Mouse (Mus musculus) embryonic facial prominence, embryonic 12.5 days (tissue): ENCODE measurements around the gene Tead4. TPM values are rescaled to one million over a fixed set of nuclear protein-coding genes. Genes with fewer than 3 reads are reported as not detected.

ENCODE experiments used
- ATAC-seq: fragments of 200-750 bp; cut with Nextera tagmentation; 2 replicates; pipeline ENCODE4 v1.8.0; 2017; ENCODE audit not compliant: insufficient number of reproducible peaks, insufficient read depth, low FRiP score, low TSS enrichment
- H3K27ac ChIP-seq: fragments of 300-500 bp; sonication (generic); 2 replicates; pipeline ENCODE4 v1.5.1; 2016; ENCODE audit warnings: mild to moderate bottlenecking
- H3K27me3 ChIP-seq: fragments of 300-500 bp; sonication (generic); 2 replicates; pipeline ENCODE4 v1.6.1; 2016; ENCODE audit warnings: mild to moderate bottlenecking, moderate library complexity
- H3K36me3 ChIP-seq: fragments of 300-500 bp; sonication (generic); 2 replicates; pipeline ENCODE4 v1.6.1; 2016; ENCODE audit warnings: mild to moderate bottlenecking
- H3K4me1 ChIP-seq: fragments of 300-500 bp; sonication (generic); 2 replicates; pipeline ENCODE4 v1.6.1; 2016
- H3K4me2 ChIP-seq: fragments of 300-500 bp; sonication (generic); replicated peaks from 2 replicates; pipeline ENCODE4 v1.6.1; 2016; ENCODE audit warnings: mild to moderate bottlenecking, moderate library complexity
- H3K4me3 ChIP-seq: fragments of 300-500 bp; sonication (generic); 2 replicates; pipeline ENCODE4 v1.5.1; 2016; ENCODE audit warnings: mild to moderate bottlenecking
- H3K9ac ChIP-seq: fragments of 300-500 bp; sonication (generic); 2 replicates; pipeline ENCODE4 v1.6.1; 2016; ENCODE audit warnings: mild to moderate bottlenecking, moderate library complexity
- H3K9me3 ChIP-seq: fragments of 300-500 bp; sonication (generic); 2 replicates; pipeline ENCODE4 v1.6.1; 2016; ENCODE audit warnings: mild to moderate bottlenecking, moderate library complexity
- WGBS: fragments of 180-500 bp; shearing (Covaris S2); methylation state at CpG from one replicate; pipeline ENCODE4 v1.1.7; 2016; 5-methylcytosine and 5-hydroxymethylcytosine counted together
- polyA plus RNA-seq: library from polyadenylated mRNA; unstranded; fragments of >200 nt; fragmentation: Nextera tagmentation; extraction: Ambion mirVana; gene quantifications from 2 replicates; pipeline ENCODE4 v1.2.1, GENCODE M21; 2016

Tead4 gene
- polyA plus RNA-seq, 1 experiment from 2014 or later, result 3.6 TPM

GRCm38 (mm10) chr6:128285792-128286430 is 14.7 kb downstream of the Tead4 start:
- WGBS, result 10% methylated on average over 16 of the region's 16 CpGs
- peak overlapping the region; percentile 52 for H3K4me2 ChIP-seq
- H3K4me1 ChIP-seq, result peaks cover 12% of the 10 kb centered on the region
- 0 out of 2 replicates have a peak overlapping the region, but pooled peaks have one; percentile 2 for H3K27ac ChIP-seq
- no peaks in the 10 kb centered on the region for H3K27me3 ChIP-seq
- H3K4me3 ChIP-seq, result peak overlapping the region; percentile 16; the same call in 1 of the 2 replicates
- peak; percentile 61 for ATAC-seq
- H3K36me3 ChIP-seq, result no peaks in the 10 kb centered on the region
- H3K9ac ChIP-seq, result peak overlapping the region; percentile 39; the same call in 1 of the 2 replicates
- H3K9me3 ChIP-seq, result no peaks in the 10 kb centered on the region

DNA sequence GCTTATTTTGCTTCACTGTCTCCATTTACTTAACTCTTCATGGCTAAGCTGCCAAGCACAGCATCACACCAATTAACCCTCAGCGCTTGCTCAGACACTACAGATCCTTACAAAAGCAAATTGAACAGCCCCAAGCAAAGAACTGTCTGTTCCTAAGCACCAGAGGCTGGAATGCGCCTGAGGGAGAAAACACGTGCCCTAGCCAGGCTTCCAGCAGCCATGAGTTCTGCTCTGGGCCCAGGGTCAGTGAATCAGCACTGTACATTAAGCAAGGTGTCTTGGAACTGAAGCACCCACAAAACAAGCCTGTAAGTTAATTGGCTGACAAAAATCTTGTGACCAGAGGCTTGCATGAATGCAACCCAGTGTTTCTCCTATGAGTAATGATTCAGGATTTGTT is 18.5 kb downstream of the Tead4 start:
- no peak overlapping the region for H3K4me2 ChIP-seq
- H3K9ac ChIP-seq, result no peak overlapping the region
- H3K9me3 ChIP-seq, result no peaks in the 10 kb centered on the region
- H3K4me1 ChIP-seq, result peaks cover 16% of the 10 kb centered on the region
- H3K27ac ChIP-seq, result no peak overlapping the region
- 26% methylated on average over 3 of the region's 3 CpGs for WGBS
- H3K27me3 ChIP-seq, result no peaks in the 10 kb centered on the region
- H3K4me3 ChIP-seq, result no peak overlapping the region
- ATAC-seq, result no peak
- H3K36me3 ChIP-seq, result no peaks in the 10 kb centered on the region

- no peaks in the 10 kb centered on the region for H3K9me3 ChIP-seq
- 59% methylated on average over 14 of the region's 14 CpGs for WGBS
- H3K9ac ChIP-seq, result no peak overlapping the region
- no peaks in the 10 kb centered on the region for H3K27me3 ChIP-seq
- H3K4me3 ChIP-seq, result no peak overlapping the region
- H3K4me2 ChIP-seq, result no peak overlapping the region
- H3K27ac ChIP-seq, result no peak overlapping the region
- no peak for ATAC-seq
- H3K4me1 ChIP-seq, result peaks cover 6% of the 10 kb centered on the region
- no peaks in the 10 kb centered on the region for H3K36me3 ChIP-seq
Observed at GRCm38 (mm10) chr6:128280472-128281145, 20.0 kb downstream of the Tead4 start.

GRCm38 (mm10) chr6:128279608-128280007 is 21.0 kb downstream of the Tead4 start:
- WGBS, result 27% methylated on average over 5 of the region's 5 CpGs
- ATAC-seq, result no peak; the same call in 1 of the 2 replicates
- H3K9ac ChIP-seq, result no peak overlapping the region
- 0 out of 2 replicates have a peak, but pooled peaks cover 3% of the 10 kb centered on the region for H3K4me1 ChIP-seq
- H3K36me3 ChIP-seq, result no peaks in the 10 kb centered on the region
- H3K27ac ChIP-seq, result no peak overlapping the region
- no peak overlapping the region for H3K4me2 ChIP-seq
- no peaks in the 10 kb centered on the region for H3K9me3 ChIP-seq
- no peak overlapping the region for H3K4me3 ChIP-seq
- no peaks in the 10 kb centered on the region for H3K27me3 ChIP-seq

DNA sequence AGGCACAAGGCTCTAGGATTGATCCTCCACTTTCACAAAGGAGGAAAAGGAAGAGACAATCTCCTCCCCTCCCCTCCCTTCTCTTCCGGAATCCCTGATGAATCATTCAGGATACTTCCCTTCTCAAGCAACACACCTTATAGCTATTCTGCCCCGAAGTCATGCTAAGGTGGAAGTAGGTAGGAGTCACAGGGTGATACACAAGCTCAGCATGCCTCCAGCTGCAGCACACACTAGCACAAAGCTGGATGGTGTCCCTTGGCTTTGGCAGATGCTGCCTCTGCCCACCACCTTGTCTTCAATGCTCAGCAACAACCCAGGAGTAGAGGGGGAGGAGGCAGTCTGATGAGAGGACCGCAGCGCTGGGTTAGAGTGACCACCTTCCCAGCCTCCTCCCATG is 21.5 kb downstream of the Tead4 start:
- H3K27me3 ChIP-seq, result no peaks in the 10 kb centered on the region
- no peak overlapping the region for H3K9ac ChIP-seq
- H3K4me2 ChIP-seq, result no peak overlapping the region
- 0 out of 2 replicates have a peak, but pooled peaks cover 3% of the 10 kb centered on the region for H3K4me1 ChIP-seq
- WGBS, result 64% methylated on average over 4 of the region's 4 CpGs
- H3K36me3 ChIP-seq, result no peaks in the 10 kb centered on the region
- no peak for ATAC-seq
- no peak overlapping the region for H3K27ac ChIP-seq
- H3K9me3 ChIP-seq, result no peaks in the 10 kb centered on the region
- H3K4me3 ChIP-seq, result no peak overlapping the region

GRCm38 (mm10) chr6:128277132-128278085 is 23.2 kb downstream of the Tead4 start:
- H3K27me3 ChIP-seq, result no peaks in the 10 kb centered on the region
- WGBS, result 61% methylated on average over 11 of the region's 11 CpGs
- no peak for ATAC-seq
- H3K27ac ChIP-seq, result peak overlapping the region; percentile 4
- H3K4me3 ChIP-seq, result no peak overlapping the region
- 0 out of 2 replicates have a peak, but pooled peaks cover 3% of the 10 kb centered on the region for H3K4me1 ChIP-seq
- H3K9me3 ChIP-seq, result no peaks in the 10 kb centered on the region
- H3K4me2 ChIP-seq, result no peak overlapping the region
- H3K9ac ChIP-seq, result no peak overlapping the region
- H3K36me3 ChIP-seq, result no peaks in the 10 kb centered on the region

GRCm38 (mm10) chr6:128276349-128276748 is 24.3 kb downstream of the Tead4 start:
- Histone ChIP-seq H3K27me3 (no peaks in the 10 kb centered on the region), H3K9ac (no peak overlapping the region), H3K4me2 (no peak overlapping the region), H3K4me3 (no peak overlapping the region), H3K9me3 (no peaks in the 10 kb centered on the region), H3K4me1 (0 out of 2 replicates have a peak, but pooled peaks cover 3% of the 10 kb centered on the region), H3K36me3 (no peaks in the 10 kb centered on the region), H3K27ac (no peak overlapping the region)
- ATAC-seq, result no peak
- WGBS, result 95% methylated on average over 6 of the region's 6 CpGs

GRCm38 (mm10) chr6:128275506-128276064 is 25.0 kb downstream of the Tead4 start:
- no peak overlapping the region for H3K4me2 ChIP-seq
- 86% methylated on average over 8 of the region's 8 CpGs for WGBS
- no peak overlapping the region for H3K27ac ChIP-seq
- 0 out of 2 replicates have a peak, but pooled peaks have one; percentile 10 for ATAC-seq
- 0 out of 2 replicates have a peak, but pooled peaks cover 3% of the 10 kb centered on the region for H3K4me1 ChIP-seq
- H3K9me3 ChIP-seq, result no peaks in the 10 kb centered on the region
- H3K9ac ChIP-seq, result no peak overlapping the region
- H3K36me3 ChIP-seq, result no peaks in the 10 kb centered on the region
- no peaks in the 10 kb centered on the region for H3K27me3 ChIP-seq
- no peak overlapping the region for H3K4me3 ChIP-seq

- Histone ChIP-seq H3K9me3 (no peaks in the 10 kb centered on the region), H3K27me3 (no peaks in the 10 kb centered on the region), H3K27ac (no peak overlapping the region), H3K4me2 (no peak overlapping the region), H3K4me3 (no peak overlapping the region), H3K9ac (no peak overlapping the region), H3K4me1 (no peaks in the 10 kb centered on the region), H3K36me3 (no peaks in the 10 kb centered on the region)
- 84% methylated on average over 1 of the region's 1 CpGs for WGBS
- no peak for ATAC-seq
Observed at GRCm38 (mm10) chr6:128273507-128273906, 27.1 kb downstream of the Tead4 start.

DNA sequence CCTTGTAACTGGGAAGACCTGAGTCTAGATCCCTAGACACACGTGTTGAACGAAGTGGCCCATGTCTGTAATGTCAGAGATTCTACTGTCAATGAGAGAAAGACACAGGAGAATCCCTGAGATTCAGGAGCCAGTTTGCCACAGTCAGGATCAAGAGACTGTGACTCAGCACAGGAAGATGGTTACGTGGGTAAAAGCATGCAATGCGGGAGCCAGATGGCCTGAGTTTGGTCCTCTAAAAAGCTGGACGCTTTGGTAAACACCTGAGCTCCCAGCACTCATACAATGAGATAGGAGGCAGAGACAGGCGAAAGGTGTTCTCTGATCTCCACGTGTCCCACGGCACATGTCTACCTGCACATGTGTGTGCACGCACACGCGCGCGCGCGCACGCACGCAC is 27.9 kb downstream of the Tead4 start:
- Histone ChIP-seq H3K36me3 (no peaks in the 10 kb centered on the region), H3K27ac (no peak overlapping the region), H3K4me1 (no peaks in the 10 kb centered on the region), H3K9me3 (no peaks in the 10 kb centered on the region), H3K9ac (no peak overlapping the region), H3K4me2 (no peak overlapping the region), H3K27me3 (no peaks in the 10 kb centered on the region), H3K4me3 (no peak overlapping the region)
- ATAC-seq, result no peak
- 95% methylated on average over 17 of the region's 17 CpGs for WGBS

DNA sequence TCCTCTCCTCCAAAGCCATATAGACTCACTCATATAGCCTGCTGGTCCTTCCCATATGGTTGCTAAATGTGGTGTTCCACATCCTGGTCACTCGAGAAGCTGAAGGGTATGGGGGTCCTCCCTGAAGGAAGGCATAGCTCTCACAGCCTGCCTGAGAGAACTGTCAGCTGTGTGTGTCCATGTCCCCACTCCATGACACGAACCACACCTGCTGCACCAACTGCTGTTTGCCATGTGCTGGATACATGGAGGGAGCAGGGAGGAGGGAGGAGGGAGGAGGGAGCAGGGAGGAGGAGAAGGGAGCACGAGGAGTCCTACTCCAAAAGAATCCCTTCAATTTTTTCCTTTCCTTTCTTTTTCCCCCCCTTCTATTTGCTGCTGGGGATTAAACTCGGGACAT is 30.8 kb downstream of the Tead4 start:
- ATAC-seq, result no peak
- no peak overlapping the region for H3K9ac ChIP-seq

More for the DNA sequence above, 30.8 kb downstream of the Tead4 start:
- Histone ChIP-seq H3K9me3 (no peaks in the 10 kb centered on the region), H3K4me1 (no peaks in the 10 kb centered on the region), H3K4me3 (no peak overlapping the region), H3K27ac (no peak overlapping the region), H3K4me2 (no peak overlapping the region), H3K27me3 (no peaks in the 10 kb centered on the region), H3K36me3 (no peaks in the 10 kb centered on the region)
- WGBS, result 71% methylated on average over 4 of the region's 4 CpGs
